Mouse (Mus musculus): ENCODE results near the gene Spsb4. TPM values are rescaled to one million over a fixed set of nuclear protein-coding genes. Genes with fewer than 3 reads are reported as not detected.
A peak's percentile ranks its signal among the peaks of the same experiment; 100 is the strongest.

The Spsb4 gene
- polyA plus RNA-seq, 1 experiment from 2014 or later, result 115 TPM

GRCm38 (mm10) chr9:97010447-97010846, 8.2 kb downstream of the Spsb4 start:
- Histone ChIP-seq H3K4me1 (ENCODE audit: control insufficient read depth, insufficient read depth, low read length) (peaks cover 42% of the 10 kb centered on the region), H3K36me3 (ENCODE audit: control insufficient read depth, insufficient read depth, low read length) (no peaks in the 10 kb centered on the region; the same call in 1 of the 2 replicates), H3K9ac (ENCODE audit: low read length) (no peak overlapping the region), H3K27me3 (ENCODE audit: control insufficient read depth, insufficient read depth, low read length) (no peaks in the 10 kb centered on the region), H3K27ac (ENCODE audit: low read depth, low read length) (no peak overlapping the region), H3K4me2 (no peak overlapping the region), H3K9me3 (ENCODE audit: control insufficient read depth, low read length) (no peaks in the 10 kb centered on the region), H3K4me3 (ENCODE audit: low read depth, low read length) (no peak overlapping the region)
- no peak for ATAC-seq (ENCODE audit: low FRiP score)
- WGBS, result 89% methylated on average over 6 of the region's 6 CpGs
- peak; percentile 81 for DNase-seq (ENCODE audit: low spot score, missing footprints)

GRCm38 (mm10) chr9:97004726-97005125, 13.9 kb downstream of the Spsb4 start:
- 50% methylated on average over 3 of the region's 3 CpGs for WGBS

DNA sequence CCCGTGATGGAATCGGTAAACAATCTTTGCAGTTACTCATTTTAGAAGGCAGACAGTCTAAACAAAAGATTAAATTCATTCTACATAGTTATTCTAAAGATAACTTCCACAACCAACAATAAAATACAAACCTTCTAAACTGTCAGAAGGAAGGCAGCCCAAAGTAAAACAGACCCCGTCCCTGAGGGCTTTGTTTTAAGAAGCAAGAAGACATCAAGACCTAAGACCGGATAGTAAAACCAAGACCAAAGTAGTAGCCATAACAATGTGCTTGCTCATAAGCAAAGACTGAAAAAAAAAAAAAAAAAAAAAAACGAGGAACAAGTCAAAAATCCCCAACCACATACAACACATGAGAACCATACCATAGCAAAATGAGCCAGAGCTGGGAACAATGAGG, 15.5 kb downstream of the Spsb4 start:
- ATAC-seq (ENCODE audit: low FRiP score), result no peak
- Histone ChIP-seq H3K4me1 (ENCODE audit: control insufficient read depth, insufficient read depth, low read length) (0 out of 2 replicates have a peak, but pooled peaks cover 3% of the 10 kb centered on the region), H3K27me3 (ENCODE audit: control insufficient read depth, insufficient read depth, low read length) (no peaks in the 10 kb centered on the region), H3K9me3 (ENCODE audit: control insufficient read depth, low read length) (no peaks in the 10 kb centered on the region), H3K27ac (ENCODE audit: low read depth, low read length) (no peak overlapping the region), H3K9ac (ENCODE audit: low read length) (no peak overlapping the region), H3K4me3 (ENCODE audit: low read depth, low read length) (no peak overlapping the region), H3K4me2 (no peak overlapping the region), H3K36me3 (ENCODE audit: control insufficient read depth, insufficient read depth, low read length) (no peaks in the 10 kb centered on the region; the same call in 1 of the 2 replicates)
- WGBS, result 77% methylated on average over 5 of the region's 5 CpGs
- no peak for DNase-seq (ENCODE audit: low spot score, missing footprints)

More at GRCm38 (mm10) chr9:97004726-97005125, 13.9 kb downstream of the Spsb4 start:
- no peak overlapping the region for H3K9ac ChIP-seq (ENCODE audit: low read length)
- H3K36me3 ChIP-seq (ENCODE audit: control insufficient read depth, insufficient read depth, low read length), result no peaks in the 10 kb centered on the region; the same call in 1 of the 2 replicates
- H3K4me2 ChIP-seq, result no peak overlapping the region
- H3K4me1 ChIP-seq (ENCODE audit: control insufficient read depth, insufficient read depth, low read length), result 0 out of 2 replicates have a peak, but pooled peaks cover 3% of the 10 kb centered on the region
- H3K4me3 ChIP-seq (ENCODE audit: low read depth, low read length), result no peak overlapping the region
- no peaks in the 10 kb centered on the region for H3K27me3 ChIP-seq (ENCODE audit: control insufficient read depth, insufficient read depth, low read length)
- H3K9me3 ChIP-seq (ENCODE audit: control insufficient read depth, low read length), result no peaks in the 10 kb centered on the region
- DNase-seq (ENCODE audit: low spot score, missing footprints) (no peak), ATAC-seq (ENCODE audit: low FRiP score) (no peak)
- no peak overlapping the region for H3K27ac ChIP-seq (ENCODE audit: low read depth, low read length)

DNA sequence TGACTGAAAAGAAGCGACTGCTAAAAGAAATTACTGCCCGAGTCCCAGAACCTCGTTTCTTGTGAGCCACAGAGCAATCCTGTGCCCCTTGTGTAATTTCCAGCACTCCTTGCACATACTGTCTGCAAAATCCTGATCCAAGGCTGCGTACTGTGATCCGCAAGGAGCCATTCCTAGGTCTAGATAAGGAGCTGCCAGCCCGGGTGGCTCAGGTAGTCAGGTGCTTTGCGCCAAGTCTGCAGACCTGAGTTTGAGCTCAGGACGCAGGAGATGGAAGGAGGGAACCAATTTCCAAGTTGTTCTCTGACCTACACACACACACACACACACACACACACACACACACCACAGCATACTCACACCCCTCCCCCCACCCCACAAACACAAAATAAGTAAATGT, 16.0 kb downstream of the Spsb4 start:
- Histone ChIP-seq H3K27ac (ENCODE audit: low read depth, low read length) (no peak overlapping the region), H3K9me3 (ENCODE audit: control insufficient read depth, low read length) (no peaks in the 10 kb centered on the region), H3K9ac (ENCODE audit: low read length) (no peak overlapping the region), H3K27me3 (ENCODE audit: control insufficient read depth, insufficient read depth, low read length) (no peaks in the 10 kb centered on the region), H3K4me1 (ENCODE audit: control insufficient read depth, insufficient read depth, low read length) (0 out of 2 replicates have a peak, but pooled peaks cover 3% of the 10 kb centered on the region), H3K4me2 (no peak overlapping the region), H3K4me3 (ENCODE audit: low read depth, low read length) (no peak overlapping the region), H3K36me3 (ENCODE audit: control insufficient read depth, insufficient read depth, low read length) (no peaks in the 10 kb centered on the region; the same call in 1 of the 2 replicates)
- DNase-seq (ENCODE audit: low spot score, missing footprints) (no peak), ATAC-seq (ENCODE audit: low FRiP score) (no peak)
- WGBS, result 91% methylated on average over 8 of the region's 8 CpGs

DNA sequence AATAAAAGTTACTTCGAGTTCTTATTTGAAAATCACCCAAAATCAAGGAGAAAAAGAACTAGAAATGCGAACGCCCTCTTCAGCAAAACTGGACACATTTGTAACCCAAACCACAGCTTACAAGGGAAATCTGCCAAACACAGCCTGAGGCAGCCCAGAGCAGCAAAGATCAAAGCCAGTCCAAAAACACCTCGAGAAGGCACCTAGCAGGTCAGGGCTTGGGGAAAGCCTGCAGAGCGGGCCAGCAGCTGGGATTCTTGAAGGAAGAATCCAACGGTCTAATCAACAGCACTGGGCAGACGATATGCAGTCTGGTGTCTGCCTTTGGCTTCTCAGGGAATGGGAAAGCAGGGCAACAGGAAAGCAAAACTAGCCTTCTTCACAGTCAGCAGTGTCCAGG, 16.6 kb downstream of the Spsb4 start:
- ATAC-seq (ENCODE audit: low FRiP score), result no peak
- no peak overlapping the region for H3K4me2 ChIP-seq
- H3K27me3 ChIP-seq (ENCODE audit: control insufficient read depth, insufficient read depth, low read length), result no peaks in the 10 kb centered on the region
- no peak overlapping the region for H3K4me3 ChIP-seq (ENCODE audit: low read depth, low read length)
- H3K36me3 ChIP-seq (ENCODE audit: control insufficient read depth, insufficient read depth, low read length), result no peaks in the 10 kb centered on the region; the same call in 1 of the 2 replicates
- H3K27ac ChIP-seq (ENCODE audit: low read depth, low read length), result no peak overlapping the region
- WGBS, result 80% methylated on average over 7 of the region's 7 CpGs
- H3K4me1 ChIP-seq (ENCODE audit: control insufficient read depth, insufficient read depth, low read length), result 0 out of 2 replicates have a peak, but pooled peaks cover 3% of the 10 kb centered on the region
- no peaks in the 10 kb centered on the region for H3K9me3 ChIP-seq (ENCODE audit: control insufficient read depth, low read length)
- no peak overlapping the region for H3K9ac ChIP-seq (ENCODE audit: low read length)
- no peak for DNase-seq (ENCODE audit: low spot score, missing footprints)

- Histone ChIP-seq H3K4me3 (ENCODE audit: low read depth, low read length) (no peak overlapping the region), H3K9me3 (ENCODE audit: control insufficient read depth, low read length) (no peaks in the 10 kb centered on the region), H3K4me2 (no peak overlapping the region), H3K4me1 (ENCODE audit: control insufficient read depth, insufficient read depth, low read length) (0 out of 2 replicates have a peak, but pooled peaks cover 3% of the 10 kb centered on the region), H3K36me3 (ENCODE audit: control insufficient read depth, insufficient read depth, low read length) (no peaks in the 10 kb centered on the region; the same call in 1 of the 2 replicates), H3K27ac (ENCODE audit: low read depth, low read length) (no peak overlapping the region), H3K9ac (ENCODE audit: low read length) (no peak overlapping the region), H3K27me3 (ENCODE audit: control insufficient read depth, insufficient read depth, low read length) (no peaks in the 10 kb centered on the region)
- 86% methylated on average over 10 of the region's 10 CpGs for WGBS
- DNase-seq (ENCODE audit: low spot score, missing footprints) (no peak), ATAC-seq (ENCODE audit: low FRiP score) (no peak)
Measured at GRCm38 (mm10) chr9:97001458-97001857, 17.2 kb downstream of the Spsb4 start.

DNA sequence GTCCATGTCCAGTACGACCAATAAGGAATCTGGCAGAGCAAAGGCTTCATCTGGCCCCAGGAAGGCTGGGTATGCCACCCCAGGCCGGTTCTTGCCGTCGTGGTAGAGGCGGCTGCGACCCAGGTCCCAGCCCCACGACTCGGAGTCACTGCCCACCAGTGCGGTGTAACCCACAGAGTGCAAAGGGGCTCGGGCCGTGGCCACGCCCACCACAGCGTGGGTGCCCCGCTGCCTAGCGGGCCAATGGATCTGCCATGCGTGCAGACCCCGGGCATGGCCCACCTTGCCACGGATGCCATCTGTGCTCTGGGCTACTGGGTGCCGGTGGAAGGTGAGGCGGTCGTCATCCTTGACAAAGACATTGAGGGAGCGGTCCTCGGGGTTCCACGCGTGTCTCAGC, 22.9 kb downstream of the Spsb4 start:
- Histone ChIP-seq H3K4me3 (ENCODE audit: low read depth, low read length) (no peak overlapping the region), H3K36me3 (ENCODE audit: control insufficient read depth, insufficient read depth, low read length) (peaks cover 10% of the 10 kb centered on the region), H3K9me3 (ENCODE audit: control insufficient read depth, low read length) (no peaks in the 10 kb centered on the region), H3K4me1 (ENCODE audit: control insufficient read depth, insufficient read depth, low read length) (peaks cover 30% of the 10 kb centered on the region), H3K9ac (ENCODE audit: low read length) (no peak overlapping the region), H3K4me2 (no peak overlapping the region), H3K27ac (ENCODE audit: low read depth, low read length) (no peak overlapping the region), H3K27me3 (ENCODE audit: control insufficient read depth, insufficient read depth, low read length) (no peaks in the 10 kb centered on the region)
- peak; percentile 15; the same call in 1 of the 2 replicates for ATAC-seq (ENCODE audit: low FRiP score)
- 98% methylated on average over 23 of the region's 25 CpGs for whole genome bisulfite sequencing
- no peak for DNase-seq (ENCODE audit: low spot score, missing footprints)

GRCm38 (mm10) chr9:96994733-96995132, 23.9 kb downstream of the Spsb4 start:
- H3K4me1 ChIP-seq (ENCODE audit: control insufficient read depth, insufficient read depth, low read length), result peaks cover 37% of the 10 kb centered on the region
- WGBS, result 89% methylated on average over 9 of the region's 9 CpGs

DNA sequence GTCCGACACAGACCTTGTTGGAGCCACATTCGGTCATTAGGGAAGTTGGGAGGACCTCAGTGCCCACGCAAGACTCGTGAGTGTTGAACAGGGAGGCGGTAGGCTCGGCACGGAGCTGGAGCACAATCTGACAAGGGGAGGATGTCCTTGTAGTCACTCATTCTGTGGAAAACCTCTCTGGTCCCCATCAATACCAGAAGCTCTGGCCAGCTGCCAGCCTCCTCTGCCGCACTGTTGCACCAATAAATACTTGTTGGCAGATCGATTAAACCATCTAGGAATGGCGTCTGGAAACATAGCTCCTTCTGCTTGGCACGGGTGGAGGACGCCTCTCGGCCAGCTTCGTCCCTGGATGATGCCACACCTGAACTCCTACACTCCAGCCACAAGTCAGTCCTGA, 27.5 kb downstream of the Spsb4 start:
- no peaks in the 10 kb centered on the region for H3K9me3 ChIP-seq (ENCODE audit: control insufficient read depth, low read length)
- no peak overlapping the region for H3K4me2 ChIP-seq
- H3K9ac ChIP-seq (ENCODE audit: low read length), result no peak overlapping the region
- ATAC-seq (ENCODE audit: low FRiP score) (no peak), DNase-seq (ENCODE audit: low spot score, missing footprints) (no peak)
- WGBS, result 79% methylated on average over 14 of the region's 14 CpGs
- no peak overlapping the region for H3K4me3 ChIP-seq (ENCODE audit: low read depth, low read length)
- peaks cover 71% of the 10 kb centered on the region for H3K4me1 ChIP-seq (ENCODE audit: control insufficient read depth, insufficient read depth, low read length)
- peaks cover 14% of the 10 kb centered on the region for H3K36me3 ChIP-seq (ENCODE audit: control insufficient read depth, insufficient read depth, low read length)
- peak overlapping the region; percentile 40; the same call in 1 of the 2 replicates for H3K27ac ChIP-seq (ENCODE audit: low read depth, low read length)
- H3K27me3 ChIP-seq (ENCODE audit: control insufficient read depth, insufficient read depth, low read length), result no peaks in the 10 kb centered on the region

More at GRCm38 (mm10) chr9:96994733-96995132, 23.9 kb downstream of the Spsb4 start:
- Histone ChIP-seq H3K9me3 (ENCODE audit: control insufficient read depth, low read length) (no peaks in the 10 kb centered on the region), H3K27ac (ENCODE audit: low read depth, low read length) (no peak overlapping the region), H3K27me3 (ENCODE audit: control insufficient read depth, insufficient read depth, low read length) (no peaks in the 10 kb centered on the region), H3K36me3 (ENCODE audit: control insufficient read depth, insufficient read depth, low read length) (peaks cover 10% of the 10 kb centered on the region), H3K4me3 (ENCODE audit: low read depth, low read length) (no peak overlapping the region), H3K9ac (ENCODE audit: low read length) (no peak overlapping the region), H3K4me2 (no peak overlapping the region)
- ATAC-seq (ENCODE audit: low FRiP score) (no peak), DNase-seq (ENCODE audit: low spot score, missing footprints) (no peak)
